Mouse (Mus musculus): ENCODE data around the gene Myo10.

DNA sequence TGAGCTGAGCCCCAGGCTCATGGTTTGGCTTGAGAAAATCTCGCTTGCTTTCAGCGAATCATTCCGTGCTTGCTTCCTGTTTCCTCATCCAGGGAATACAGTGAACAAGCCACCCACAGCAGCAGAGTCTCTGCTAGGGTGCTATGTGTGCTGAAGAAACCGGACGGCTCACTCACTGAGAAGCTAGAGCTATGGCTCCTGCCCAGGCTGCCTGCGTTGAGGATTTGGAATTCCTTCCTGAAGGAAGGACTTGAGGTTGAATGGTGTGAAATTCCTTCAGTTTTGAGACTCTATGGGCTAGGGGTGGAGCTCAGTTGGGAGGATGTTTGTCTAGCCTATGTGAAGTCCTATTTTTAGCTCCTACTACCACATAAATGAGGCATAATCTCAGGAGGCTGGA, 145.5 kb downstream of the Myo10 start:
- TF ChIP-seq POLR2A (IDR thresholded peaks at IDR 0.05; ENCODE audit: low read depth, low read length): no peak
- no peak for TF ChIP-seq CTCF (conservative IDR thresholded peaks at IDR 0.05; ENCODE audit: insufficient read depth, insufficient read length, low read depth, low read length)

Measured in kidney, adult 2 months (tissue).